Comparison of ENCODE assay signal across 9 mouse cellular contexts in the genomic region with DNA sequence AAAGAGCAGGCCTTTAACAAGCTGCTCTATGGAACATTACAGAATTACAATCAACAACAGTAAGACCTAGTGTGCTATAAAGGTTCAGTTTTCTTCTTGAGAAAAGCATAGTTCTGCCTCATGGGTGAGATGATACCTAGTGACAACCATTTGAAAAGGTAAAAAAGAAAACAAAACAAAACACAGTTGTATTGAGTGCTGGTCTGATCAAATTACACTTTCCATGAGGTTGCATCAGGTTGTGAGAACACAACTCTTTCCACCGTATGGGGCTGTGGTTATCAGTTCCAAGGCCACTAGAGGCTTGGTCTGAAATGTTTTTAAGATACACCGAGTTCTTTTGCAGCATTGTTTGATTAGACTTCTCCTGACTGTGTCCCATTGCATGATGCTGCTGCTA. TPM values are rescaled to one million over a fixed set of nuclear protein-coding genes. Genes with fewer than 3 reads are reported as not detected.
DNase-seq lines count a peak whose midpoint lies in the region; ATAC-seq and TF ChIP-seq lines count a peak whose summit lies in the region.
"Had no signal": no experiment of that assay in that cellular context is flagged by ENCODE, and none has a peak within 500 bp of the region (broad histone marks: within the 10 kb centered on the region; RNA-seq: fewer than 3 reads in every experiment).

No protein-coding gene starts in this region.

- TF ChIP-seq CTCF in heart, adult 2 months (IDR thresholded peaks at IDR 0.05) = no peak
- TF ChIP-seq CTCF in bone marrow macrophage, adult 2 months (IDR thresholded peaks at IDR 0.05; ENCODE audit: low read depth, low read length) = no peak

- peak overlapping the region; percentile 64 for H3K4me2 ChIP-seq in heart, embryonic 14.5 days (ENCODE audit: low read length)
- H3K4me2 ChIP-seq in hindbrain, embryonic 16.5 days (ENCODE audit: low read length) = peak overlapping the region; percentile 58
- peak overlapping the region; percentile 65 for H3K4me2 ChIP-seq in midbrain, embryonic 12.5 days (replicated peaks)

- H3K4me3 ChIP-seq in heart, embryonic 14.5 days (ENCODE audit: control insufficient read depth in 1 of 2, insufficient read depth in 1 of 2, low read depth in 1 of 2, low read length in 2 of 2) = no peak overlapping the region
- H3K4me3 ChIP-seq in heart, adult 2 months = no peak overlapping the region
- peak overlapping the region; percentile 5; the same call in 1 of the 2 replicates for H3K4me3 ChIP-seq in bone marrow macrophage, adult 2 months (ENCODE audit: insufficient read depth, low read length)
- peak overlapping the region; percentile 57; the same call in 1 of the 2 replicates for H3K4me3 ChIP-seq in hindbrain, embryonic 16.5 days (ENCODE audit: low read length)
- peak overlapping the region; percentile 57; the same call in 1 of the 2 replicates for H3K4me3 ChIP-seq in midbrain, embryonic 12.5 days

- H3K4me1 ChIP-seq in heart, embryonic 14.5 days (ENCODE audit: control insufficient read depth in 2 of 2, insufficient read depth in 2 of 2, low read length in 2 of 2) = no peaks in the 10 kb centered on the region
- peaks cover 2% of the 10 kb centered on the region for H3K4me1 ChIP-seq in heart, adult 2 months (ENCODE audit: control insufficient read depth, insufficient read depth, low read length)
- H3K4me1 ChIP-seq in bone marrow macrophage, adult 2 months (ENCODE audit: control insufficient read depth, insufficient read depth, low read length) = no peaks in the 10 kb centered on the region
- no peaks in the 10 kb centered on the region for H3K4me1 ChIP-seq in hindbrain, embryonic 16.5 days (ENCODE audit: control insufficient read depth, insufficient read depth, low read depth, low read length)
- H3K4me1 ChIP-seq in midbrain, embryonic 12.5 days = no peaks in the 10 kb centered on the region; the same call in 1 of the 2 replicates

- H3K36me3 ChIP-seq in heart, embryonic 14.5 days (ENCODE audit: control insufficient read depth, insufficient read depth, low read length) = no peaks in the 10 kb centered on the region
- no peaks in the 10 kb centered on the region for H3K36me3 ChIP-seq in heart, adult 2 months (ENCODE audit: control insufficient read depth, insufficient read depth, low read length)
- peaks cover 13% of the 10 kb centered on the region for H3K36me3 ChIP-seq in hindbrain, embryonic 16.5 days (ENCODE audit: control insufficient read depth, insufficient read depth, low read length)
- H3K36me3 ChIP-seq in midbrain, embryonic 12.5 days = peaks cover 19% of the 10 kb centered on the region

- intact Hi-C loops in heart, adult 2 months (cut with DNase I) = no loop called here

- DNase-seq in heart, adult 2 months = no peak
- DNase-seq in adrenal gland, adult (ENCODE audit: inconsistent age in 2 of 2, low spot score in 1 of 2) = no peak
- DNase-seq in heart, adult 9 months (ENCODE audit: low spot score in 2 of 2) = no peak
- no peak for DNase-seq in gastrocnemius, postnatal 25 days
- DNase-seq: lung, postnatal 4 days had no signal

- no peak for ATAC-seq in heart, embryonic 14.5 days (ENCODE audit: insufficient number of reproducible peaks, insufficient read depth, low FRiP score, low read depth)
- ATAC-seq in hindbrain, embryonic 16.5 days = no peak
- no peak for ATAC-seq in midbrain, embryonic 12.5 days (ENCODE audit: low FRiP score, low read depth)

- WGBS in heart, embryonic 14.5 days = 56% methylated on average over 2 of the region's 2 CpGs
- 51% methylated on average over 2 of the region's 2 CpGs for WGBS in heart, adult 2 months
- 79% methylated on average over 2 of the region's 2 CpGs for WGBS in hindbrain, embryonic 16.5 days
- WGBS in midbrain, embryonic 12.5 days = 90% methylated on average over 2 of the region's 2 CpGs

- H3K79me2 ChIP-seq in heart, adult 2 months (replicated peaks; ENCODE audit: control insufficient read depth, insufficient read depth, low read length) = no peaks in the 10 kb centered on the region

- H3K9ac ChIP-seq in heart, embryonic 14.5 days (ENCODE audit: low read length) = no peak overlapping the region
- no peak overlapping the region for H3K9ac ChIP-seq in heart, adult 2 months (ENCODE audit: low read depth, low read length)
- no peak overlapping the region for H3K9ac ChIP-seq in hindbrain, embryonic 16.5 days (ENCODE audit: low read depth, low read length)
- H3K9ac ChIP-seq in midbrain, embryonic 12.5 days (replicated peaks) = no peak overlapping the region; the same call in 1 of the 2 replicates

- TF ChIP-seq POLR2A in heart, adult 2 months (IDR thresholded peaks at IDR 0.05; ENCODE audit: insufficient read depth, low read depth, low read length) = no peak
- TF ChIP-seq POLR2A in bone marrow macrophage, adult 2 months (IDR thresholded peaks at IDR 0.05; ENCODE audit: borderline replicate concordance, low read depth, low read length) = no peak

- no peak for TF ChIP-seq EP300 in heart, adult 2 months (IDR thresholded peaks at IDR 0.05; ENCODE audit: insufficient read depth, low read depth, low read length)

- peaks cover 7% of the 10 kb centered on the region; the same call in 1 of the 2 replicates for H3K9me3 ChIP-seq in heart, embryonic 14.5 days (ENCODE audit: control insufficient read depth, low read length)
- H3K9me3 ChIP-seq in hindbrain, embryonic 16.5 days (ENCODE audit: control insufficient read depth, low read length) = peaks cover 20% of the 10 kb centered on the region
- H3K9me3 ChIP-seq in midbrain, embryonic 12.5 days = peaks cover 19% of the 10 kb centered on the region

- no peak overlapping the region for H3K27ac ChIP-seq in heart, embryonic 14.5 days (replicated peaks in 1 of 2; ENCODE audit: control insufficient read depth in 1 of 2, insufficient read depth in 1 of 2, low read depth in 2 of 2, low read length in 2 of 2)
- no peak overlapping the region for H3K27ac ChIP-seq in heart, adult 2 months
- no peak overlapping the region for H3K27ac ChIP-seq in bone marrow macrophage, adult 2 months (ENCODE audit: insufficient read depth, low read depth, low read length)
- H3K27ac ChIP-seq in hindbrain, embryonic 16.5 days (ENCODE audit: low read depth, low read length) = no peak overlapping the region
- no peak overlapping the region for H3K27ac ChIP-seq in midbrain, embryonic 12.5 days (replicated peaks)

- no peaks in the 10 kb centered on the region for H3K27me3 ChIP-seq in heart, embryonic 14.5 days (ENCODE audit: control insufficient read depth, insufficient read depth, low read length)
- H3K27me3 ChIP-seq in heart, adult 2 months (ENCODE audit: control insufficient read depth, insufficient read depth, low read length) = no peaks in the 10 kb centered on the region
- H3K27me3 ChIP-seq in hindbrain, embryonic 16.5 days (replicated peaks; ENCODE audit: control insufficient read depth, insufficient read depth, low read length) = no peaks in the 10 kb centered on the region
- no peaks in the 10 kb centered on the region for H3K27me3 ChIP-seq in midbrain, embryonic 12.5 days

RNA-seq across cellular contexts. Expression of a gene that starts 30.1 kb away (rescaled TPM):
- 21.1 and 22.2 TPM in 2 replicates for polyA plus RNA-seq in heart, embryonic 14.5 days (2014; fragmentation: Nextera tagmentation; extraction: Ambion mirVana)
- 10 to 100 TPM; 14.5 to 17.2 TPM for total RNA-seq in heart, adult 2 months (2021)
- 4.8 and 9.3 TPM in 2 replicates for polyA plus RNA-seq in heart, adult 2 months (2012; rRNA removed)
- polyA plus RNA-seq in bone marrow macrophage, adult 2 months (2012; ENCODE audit: insufficient read depth, insufficient read length, missing spikeins) = 12.2 and 12.4 TPM in 2 replicates
- polyA plus RNA-seq in hindbrain, embryonic 16.5 days (2015; fragmentation: Nextera tagmentation; extraction: Ambion mirVana) = 23.1 and 26.4 TPM in 2 replicates
- 27.2 and 27.4 TPM in 2 replicates for polyA plus RNA-seq in midbrain, embryonic 12.5 days (2016; fragmentation: Nextera tagmentation; extraction: Ambion mirVana)
- total RNA-seq in gastrocnemius, postnatal 25 days (2021) = 10 to 100 TPM; 15.1 to 18.5 TPM

Comparison
In these comparisons a context has a peak if more than half of its experiments do, and no peak if none do; other contexts are left out.
1. H3K4me3 ChIP-seq: peak in bone marrow macrophage, adult 2 months (single experiment), hindbrain, embryonic 16.5 days (single experiment) and midbrain, embryonic 12.5 days (single experiment); none in heart, embryonic 14.5 days (0 of 2) and heart, adult 2 months (single experiment).
2. Peak in every context shown above with its lines, with median percentiles within 50 percentile points of each other: H3K4me2 ChIP-seq.